Mouse (Mus musculus): ENCODE data around the gene Gm10974.

Gene Gm10974

GRCm38 (mm10) chr7:66365904-66366303 lies at the start of gene Gm10974:
Gene Gm10974 (plus strand): TSS chr7:66365905.
- WGBS, result 71% methylated on average over 2 of the region's 2 CpGs

GRCm38 (mm10) chr7:66318147-66318546 lies 47.6 kb upstream of the Gm10974 start:
- 92% methylated on average over 6 of the region's 6 CpGs for WGBS

GRCm38 (mm10) chr7:66320996-66321395 lies 44.7 kb upstream of the Gm10974 start:
- WGBS, result 42% methylated on average over 5 of the region's 5 CpGs

GRCm38 (mm10) chr7:66323252-66324015 lies 42.3 kb upstream of the Gm10974 start:
- 81% methylated on average over 9 of the region's 9 CpGs for WGBS

- WGBS, result 90% methylated on average over 3 of the region's 3 CpGs
These were observed 40.2 kb upstream of the Gm10974 start for GRCm38 (mm10) chr7:66325419-66326053.

- WGBS, result 89% methylated on average over 2 of the region's 2 CpGs
These were observed 38.2 kb upstream of the Gm10974 start for GRCm38 (mm10) chr7:66327516-66327915.

- WGBS, result 73% methylated on average over 9 of the region's 9 CpGs
These were observed 35.1 kb upstream of the Gm10974 start for GRCm38 (mm10) chr7:66330610-66331009.

- 74% methylated on average over 8 of the region's 8 CpGs for WGBS
These were observed 33.4 kb upstream of the Gm10974 start for GRCm38 (mm10) chr7:66332340-66332739.

GRCm38 (mm10) chr7:66333906-66334500 lies 31.7 kb upstream of the Gm10974 start:
- 86% methylated on average over 4 of the region's 4 CpGs for WGBS

GRCm38 (mm10) chr7:66336955-66337354 lies 28.8 kb upstream of the Gm10974 start:
- 90% methylated on average over 2 of the region's 2 CpGs for WGBS

GRCm38 (mm10) chr7:66339625-66340024 lies 26.1 kb upstream of the Gm10974 start:
- 47% methylated on average over 5 of the region's 5 CpGs for WGBS

- WGBS, result 73% methylated on average over 3 of the region's 3 CpGs
These were observed 25.7 kb upstream of the Gm10974 start for GRCm38 (mm10) chr7:66340044-66340443.

- 39% methylated on average over 4 of the region's 4 CpGs for WGBS
These were observed 23.4 kb upstream of the Gm10974 start for GRCm38 (mm10) chr7:66342323-66342722.

GRCm38 (mm10) chr7:66342831-66343230 lies 22.9 kb upstream of the Gm10974 start:
- 79% methylated on average over 6 of the region's 6 CpGs for WGBS

- 76% methylated on average over 5 of the region's 5 CpGs for WGBS
These were observed 22.4 kb upstream of the Gm10974 start for GRCm38 (mm10) chr7:66343307-66343706.

- WGBS, result 80% methylated on average over 9 of the region's 9 CpGs
These were observed 18.6 kb upstream of the Gm10974 start for GRCm38 (mm10) chr7:66346959-66347663.

GRCm38 (mm10) chr7:66348588-66348987 lies 17.1 kb upstream of the Gm10974 start:
- 85% methylated on average over 10 of the region's 10 CpGs for WGBS

- WGBS, result 81% methylated on average over 11 of the region's 11 CpGs
These were observed 16.0 kb upstream of the Gm10974 start for GRCm38 (mm10) chr7:66349670-66350069.

- 75% methylated on average over 4 of the region's 4 CpGs for WGBS
These were observed 14.6 kb upstream of the Gm10974 start for GRCm38 (mm10) chr7:66351074-66351473.

- WGBS, result 78% methylated on average over 3 of the region's 3 CpGs
These were observed 10.8 kb upstream of the Gm10974 start for GRCm38 (mm10) chr7:66354911-66355310.

- WGBS, result 84% methylated on average over 8 of the region's 8 CpGs
These were observed 9.7 kb upstream of the Gm10974 start for GRCm38 (mm10) chr7:66355791-66356522.
